Mouse (Mus musculus) hindbrain, embryonic 15.5 days (tissue): ENCODE measurements at regions not wholly inside any gene's neighbourhood (a gene's known extent, or its start where the extent isn't known, plus 50 kb on each side); places are given as distances from the start of the nearest gene placed in this dataset.

Experiments used
- ATAC-seq: fragments of 200-750 bp; cut with Nextera tagmentation; 2 replicates; pipeline ENCODE4 v1.8.0; 2017; ENCODE audit warnings: low read depth, moderate number of reproducible peaks, moderate TSS enrichment; ENCODE audit not compliant: low FRiP score
- H3K27ac ChIP-seq: fragments of 300-500 bp; sonication (generic); replicated peaks from 2 replicates; pipeline ENCODE4 v1.5.1; 2015; ENCODE audit warnings: mild to moderate bottlenecking, inconsistent platforms
- H3K27me3 ChIP-seq: fragments of 300-500 bp; sonication (generic); 2 replicates; pipeline ENCODE4 v1.6.1; 2015; ENCODE audit warnings: control low read depth, inconsistent platforms
- H3K36me3 ChIP-seq: fragments of 300-500 bp; sonication (generic); 2 replicates; pipeline ENCODE4 v1.6.1; 2015; ENCODE audit warnings: control low read depth, inconsistent platforms
- H3K4me1 ChIP-seq: fragments of 300-500 bp; sonication (generic); replicated peaks from 2 replicates; pipeline ENCODE4 v1.6.1; 2015; ENCODE audit warnings: control low read depth, inconsistent platforms
- H3K4me2 ChIP-seq: fragments of 300-500 bp; sonication (generic); 2 replicates; pipeline ENCODE4 v1.6.1; 2015; ENCODE audit warnings: moderate library complexity, mild to moderate bottlenecking, inconsistent platforms
- H3K4me3 ChIP-seq: fragments of 300-500 bp; sonication (generic); 2 replicates; pipeline ENCODE4 v1.5.1; 2015; ENCODE audit warnings: mild to moderate bottlenecking, inconsistent platforms
- H3K9ac ChIP-seq: fragments of 300-500 bp; sonication (generic); 2 replicates; pipeline ENCODE4 v1.6.1; 2015; ENCODE audit warnings: inconsistent platforms
- H3K9me3 ChIP-seq: fragments of 300-500 bp; sonication (generic); 2 replicates; pipeline ENCODE4 v1.6.1; 2016; ENCODE audit warnings: control low read depth, inconsistent platforms
- WGBS: fragments of 180-500 bp; shearing (Covaris S2); methylation state at CpG from one replicate; pipeline ENCODE4 v1.1.7; 2015; 5-methylcytosine and 5-hydroxymethylcytosine counted together

DNA sequence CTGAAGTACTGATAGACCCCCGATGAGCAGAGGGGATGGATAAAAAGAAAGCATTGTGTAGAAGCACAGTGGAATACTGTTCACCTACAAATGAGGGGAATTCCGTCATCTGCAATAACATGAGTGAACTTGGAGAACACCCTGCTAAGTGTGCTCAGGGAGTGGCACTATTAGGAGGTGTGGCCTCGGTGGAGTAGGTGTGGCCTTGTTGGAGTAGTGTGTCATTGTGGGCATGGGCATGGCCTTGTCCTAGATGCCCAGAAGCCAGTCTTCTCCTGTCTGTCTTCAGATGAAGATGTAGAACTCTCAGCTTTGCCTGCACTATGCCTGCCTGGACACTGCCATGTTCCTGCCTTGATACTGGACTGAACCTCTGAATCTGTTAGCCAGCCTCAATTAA lies 86.2 kb upstream of the Kl start:
- no peaks in the 10 kb centered on the region for H3K36me3 ChIP-seq
- no peaks in the 10 kb centered on the region for H3K9me3 ChIP-seq
- no peak overlapping the region for H3K27ac ChIP-seq
- no peak for ATAC-seq
- no peak overlapping the region for H3K9ac ChIP-seq
- H3K4me3 ChIP-seq = no peak overlapping the region
- WGBS = 97% methylated on average over 3 of the region's 3 CpGs
- H3K4me2 ChIP-seq = no peak overlapping the region
- no peaks in the 10 kb centered on the region for H3K4me1 ChIP-seq
- H3K27me3 ChIP-seq = no peaks in the 10 kb centered on the region

- no peak overlapping the region for H3K27ac ChIP-seq
- no peak for ATAC-seq
- H3K9me3 ChIP-seq = no peaks in the 10 kb centered on the region
- no peaks in the 10 kb centered on the region for H3K36me3 ChIP-seq
- no peak overlapping the region for H3K4me3 ChIP-seq
- no peak overlapping the region for H3K4me2 ChIP-seq
- no peaks in the 10 kb centered on the region for H3K4me1 ChIP-seq
- H3K9ac ChIP-seq = no peak overlapping the region
- no peaks in the 10 kb centered on the region for H3K27me3 ChIP-seq
- WGBS = 77% methylated on average over 4 of the region's 4 CpGs
These were observed 82.5 kb upstream of the Kl start for GRCm38 (mm10) chr5:150869954-150870353.

DNA sequence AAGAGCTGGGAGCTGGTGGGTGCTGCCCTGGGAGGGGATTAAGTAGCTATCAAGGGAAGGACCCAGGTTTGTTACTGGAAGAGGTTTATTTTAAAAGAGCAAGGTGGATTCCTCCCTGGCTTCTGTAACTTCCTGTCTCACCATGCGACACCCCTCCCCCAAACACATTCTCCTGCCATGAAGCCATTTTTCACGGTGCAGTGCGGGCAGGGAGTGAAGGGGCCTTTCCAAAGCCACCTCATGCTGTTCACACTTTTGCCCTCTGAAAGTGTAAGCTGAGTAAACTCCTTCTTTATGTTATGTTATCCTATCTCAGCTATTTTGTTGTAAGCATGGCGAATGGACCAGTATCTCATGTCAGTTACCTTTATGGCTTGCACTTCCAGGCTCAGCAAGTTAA lies 73.6 kb upstream of the Kl start:
- H3K9ac ChIP-seq = no peak overlapping the region
- no peaks in the 10 kb centered on the region for H3K27me3 ChIP-seq
- H3K36me3 ChIP-seq = no peaks in the 10 kb centered on the region
- WGBS = 55% methylated on average over 4 of the region's 4 CpGs
- H3K27ac ChIP-seq = no peak overlapping the region
- ATAC-seq = no peak
- peaks cover 5% of the 10 kb centered on the region; the same call in 1 of the 2 replicates for H3K4me1 ChIP-seq
- no peak overlapping the region for H3K4me3 ChIP-seq
- no peak overlapping the region for H3K4me2 ChIP-seq
- 0 out of 2 replicates have a peak, but pooled peaks cover 4% of the 10 kb centered on the region for H3K9me3 ChIP-seq

DNA sequence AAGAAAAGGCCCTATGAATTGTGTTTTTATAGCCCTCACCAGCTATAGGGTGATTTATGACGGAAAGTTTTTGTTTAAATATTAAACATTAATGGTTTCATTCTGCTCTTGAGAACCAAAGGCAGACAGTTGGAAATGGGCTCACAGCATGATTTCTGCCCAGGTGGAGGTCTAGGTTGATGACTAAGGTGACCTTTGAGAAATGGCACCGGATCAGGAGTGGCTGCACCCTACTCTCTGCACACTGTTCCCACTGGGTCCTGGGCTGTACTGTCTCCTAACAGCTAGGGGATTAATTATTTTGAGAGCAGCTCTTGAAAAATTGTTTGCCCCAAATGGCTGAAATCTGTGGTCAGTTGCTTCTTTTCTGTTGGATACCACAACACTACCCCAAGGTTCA lies 68.7 kb upstream of the Kl start:
- Histone ChIP-seq H3K36me3 (no peaks in the 10 kb centered on the region), H3K9me3 (0 out of 2 replicates have a peak, but pooled peaks cover 4% of the 10 kb centered on the region)
- WGBS = 86% methylated on average over 2 of the region's 2 CpGs

GRCm38 (mm10) chr5:150890086-150890485 lies 62.3 kb upstream of the Kl start:
- Histone ChIP-seq H3K9me3 (no peaks in the 10 kb centered on the region), H3K36me3 (no peaks in the 10 kb centered on the region), H3K4me2 (no peak overlapping the region), H3K4me3 (no peak overlapping the region), H3K27me3 (no peaks in the 10 kb centered on the region), H3K27ac (no peak overlapping the region), H3K4me1 (peaks cover 10% of the 10 kb centered on the region), H3K9ac (no peak overlapping the region)
- no peak for ATAC-seq
- WGBS = 93% methylated on average over 4 of the region's 4 CpGs

More for the DNA sequence above, 68.7 kb upstream of the Kl start:
- Histone ChIP-seq H3K27ac (no peak overlapping the region), H3K4me1 (peaks cover 4% of the 10 kb centered on the region; the same call in 1 of the 2 replicates), H3K27me3 (no peaks in the 10 kb centered on the region), H3K4me2 (no peak overlapping the region), H3K9ac (no peak overlapping the region), H3K4me3 (no peak overlapping the region)
- ATAC-seq = no peak

DNA sequence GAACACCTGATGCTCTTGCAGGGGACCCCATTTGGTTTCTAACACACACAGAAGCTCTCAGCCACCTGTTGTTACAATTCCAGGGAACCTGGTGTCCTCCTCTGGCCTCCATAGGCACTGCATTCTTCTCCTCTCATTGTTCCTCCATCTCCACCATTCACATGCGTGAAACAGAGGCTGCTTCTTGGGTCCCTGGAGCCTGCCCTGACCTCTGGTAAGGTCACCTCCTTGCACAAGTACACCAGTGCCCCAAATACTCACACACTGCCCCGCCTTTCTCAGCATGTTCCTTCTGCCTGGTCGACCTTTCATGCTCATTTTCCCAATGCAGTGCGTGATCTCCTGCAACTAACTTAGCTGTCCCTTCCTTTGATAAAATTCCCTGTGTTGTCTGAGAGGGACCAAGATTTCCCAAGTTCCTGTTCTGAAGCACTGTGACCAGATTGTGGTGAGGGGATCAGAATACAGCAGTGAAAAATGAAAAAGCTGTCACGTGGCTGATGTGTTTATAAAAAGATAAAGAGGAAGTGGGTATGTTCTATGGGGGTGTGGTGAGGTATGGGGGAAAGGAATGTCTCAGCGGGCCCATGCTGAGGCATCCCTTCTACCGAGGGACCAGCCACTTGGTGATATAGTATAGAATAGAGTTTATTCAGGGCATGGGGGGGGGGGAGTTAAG lies 61.0 kb upstream of the Kl start:
- WGBS = 53% methylated on average over 7 of the region's 7 CpGs
- Histone ChIP-seq H3K27ac (no peak overlapping the region), H3K4me2 (no peak overlapping the region), H3K36me3 (no peaks in the 10 kb centered on the region), H3K4me1 (peaks cover 10% of the 10 kb centered on the region), H3K4me3 (no peak overlapping the region), H3K9ac (no peak overlapping the region), H3K9me3 (no peaks in the 10 kb centered on the region), H3K27me3 (no peaks in the 10 kb centered on the region)
- ATAC-seq = no peak

- Histone ChIP-seq H3K36me3 (no peaks in the 10 kb centered on the region), H3K27ac (peak overlapping the region; percentile 55), H3K4me3 (no peak overlapping the region), H3K9me3 (no peaks in the 10 kb centered on the region), H3K9ac (no peak overlapping the region), H3K4me1 (peaks cover 10% of the 10 kb centered on the region), H3K27me3 (no peaks in the 10 kb centered on the region), H3K4me2 (no peak overlapping the region)
- no peak for ATAC-seq
- WGBS = 36% methylated on average over 3 of the region's 3 CpGs
These were observed 58.2 kb upstream of the Kl start for GRCm38 (mm10) chr5:150894049-150894738.

DNA sequence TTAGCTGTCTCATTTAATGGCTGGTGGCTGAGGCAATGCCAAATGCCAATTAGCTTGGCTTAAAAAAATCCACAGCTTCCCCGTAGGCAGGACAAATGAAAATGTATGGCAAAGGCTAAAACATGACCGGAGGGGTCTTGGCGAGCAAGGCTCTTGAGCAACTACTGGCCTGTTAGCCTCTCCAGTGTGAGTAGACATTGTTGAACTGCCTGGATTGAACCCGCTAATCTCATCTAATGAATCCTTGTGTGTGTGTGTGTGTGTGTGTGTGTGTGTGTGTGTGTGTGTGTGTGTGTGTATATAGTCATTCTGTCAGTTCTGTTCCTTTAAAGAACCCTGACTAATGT lies 57.7 kb upstream of the Kl start:
- ATAC-seq = no peak
- H3K9me3 ChIP-seq = no peaks in the 10 kb centered on the region
- H3K36me3 ChIP-seq = no peaks in the 10 kb centered on the region
- H3K9ac ChIP-seq = no peak overlapping the region
- no peak overlapping the region for H3K4me2 ChIP-seq
- WGBS = 43% methylated on average over 4 of the region's 4 CpGs
- H3K27ac ChIP-seq = peak overlapping the region; percentile 55
- H3K4me1 ChIP-seq = peaks cover 10% of the 10 kb centered on the region
- no peaks in the 10 kb centered on the region for H3K27me3 ChIP-seq
- H3K4me3 ChIP-seq = no peak overlapping the region

GRCm38 (mm10) chr5:150901661-150902060 lies 50.7 kb upstream of the Kl start:
- H3K4me3 ChIP-seq = no peak overlapping the region
- no peaks in the 10 kb centered on the region for H3K9me3 ChIP-seq
- H3K27me3 ChIP-seq = no peaks in the 10 kb centered on the region
- H3K27ac ChIP-seq = no peak overlapping the region
- ATAC-seq = no peak
- peaks cover 17% of the 10 kb centered on the region for H3K4me1 ChIP-seq
- WGBS = 84% methylated on average over 3 of the region's 3 CpGs
- H3K4me2 ChIP-seq = no peak overlapping the region
- H3K9ac ChIP-seq = no peak overlapping the region
- H3K36me3 ChIP-seq = no peaks in the 10 kb centered on the region
